Mouse (Mus musculus): Measurements from ENCODE around the gene Clcn6. TPM values are rescaled to one million over a fixed set of nuclear protein-coding genes. Genes with fewer than 3 reads are reported as not detected.

The Clcn6 gene
- total and polyA plus RNA-seq, 2 experiments from 2014 or later, result 26.5 to 64.9 TPM

DNA sequence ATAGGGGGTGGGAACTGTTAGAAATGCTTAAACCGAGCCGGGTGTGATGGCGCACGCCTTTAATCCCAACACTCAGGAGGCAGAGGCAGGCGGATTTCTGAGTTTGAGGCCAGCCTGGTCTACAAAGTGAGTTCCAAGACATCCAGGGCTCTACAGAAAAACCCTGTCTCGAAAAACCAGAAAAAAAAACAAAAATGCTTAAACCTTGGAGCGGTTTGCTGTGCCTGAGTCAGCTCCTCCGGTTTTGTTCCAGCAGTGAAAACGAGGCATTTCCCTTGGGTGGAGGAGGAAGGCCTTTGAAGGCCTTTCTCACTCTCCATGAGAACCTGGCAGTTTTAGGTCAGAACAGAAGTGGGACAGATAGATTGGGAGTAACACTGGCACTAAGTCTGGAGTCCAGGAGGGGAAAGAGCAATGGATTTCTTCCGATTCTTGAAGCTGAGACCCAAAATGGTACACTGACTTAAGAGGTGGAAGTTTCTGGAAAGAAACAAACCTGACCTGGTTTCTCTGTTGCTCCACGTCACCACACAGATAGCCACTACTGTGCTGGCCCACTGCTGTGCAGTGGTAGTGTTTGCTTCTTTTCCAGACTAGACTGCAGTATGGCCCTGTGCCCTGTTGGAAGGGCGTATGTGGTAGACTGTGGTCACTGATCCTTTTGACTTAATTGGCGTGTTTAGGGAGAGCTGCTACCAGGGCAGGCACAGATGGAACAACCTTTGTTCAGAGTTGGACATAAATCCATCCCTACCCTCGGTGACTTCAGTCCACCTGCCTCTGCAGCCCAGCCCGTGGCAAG lies 1.6 kb upstream of the Clcn6 start:
- peak overlapping the region; percentile 79; the same call in 1 of the 2 replicates for H3K27ac ChIP-seq (ENCODE audit: low read depth, low read length)
- H3K36me3 ChIP-seq (ENCODE audit: insufficient read depth, low read length), result peaks cover 14% of the 10 kb centered on the region
- H3K4me1 ChIP-seq (ENCODE audit: insufficient read depth, low read length), result peaks cover 20% of the 10 kb centered on the region
- ATAC-seq (ENCODE audit: low FRiP score) (no peak), DNase-seq (ENCODE audit: low spot score) (no peak)
- peak overlapping the region; percentile 48; the same call in 1 of the 2 replicates for H3K9ac ChIP-seq (replicated peaks; ENCODE audit: low read length, poor library complexity, severe bottlenecking)
- no peaks in the 10 kb centered on the region for H3K9me3 ChIP-seq (ENCODE audit: low read length)
- peak overlapping the region; percentile 83 for H3K4me3 ChIP-seq (ENCODE audit: low read depth, low read length)
- 59% methylated on average over 15 of the region's 15 CpGs for WGBS
- TF ChIP-seq CTCF (IDR thresholded peaks at IDR 0.05), result no peak
- peak overlapping the region; percentile 77 for H3K4me2 ChIP-seq (ENCODE audit: low read depth, low read length, poor library complexity, severe bottlenecking)
- no peaks in the 10 kb centered on the region for H3K27me3 ChIP-seq (ENCODE audit: insufficient read depth, low read length)

DNA sequence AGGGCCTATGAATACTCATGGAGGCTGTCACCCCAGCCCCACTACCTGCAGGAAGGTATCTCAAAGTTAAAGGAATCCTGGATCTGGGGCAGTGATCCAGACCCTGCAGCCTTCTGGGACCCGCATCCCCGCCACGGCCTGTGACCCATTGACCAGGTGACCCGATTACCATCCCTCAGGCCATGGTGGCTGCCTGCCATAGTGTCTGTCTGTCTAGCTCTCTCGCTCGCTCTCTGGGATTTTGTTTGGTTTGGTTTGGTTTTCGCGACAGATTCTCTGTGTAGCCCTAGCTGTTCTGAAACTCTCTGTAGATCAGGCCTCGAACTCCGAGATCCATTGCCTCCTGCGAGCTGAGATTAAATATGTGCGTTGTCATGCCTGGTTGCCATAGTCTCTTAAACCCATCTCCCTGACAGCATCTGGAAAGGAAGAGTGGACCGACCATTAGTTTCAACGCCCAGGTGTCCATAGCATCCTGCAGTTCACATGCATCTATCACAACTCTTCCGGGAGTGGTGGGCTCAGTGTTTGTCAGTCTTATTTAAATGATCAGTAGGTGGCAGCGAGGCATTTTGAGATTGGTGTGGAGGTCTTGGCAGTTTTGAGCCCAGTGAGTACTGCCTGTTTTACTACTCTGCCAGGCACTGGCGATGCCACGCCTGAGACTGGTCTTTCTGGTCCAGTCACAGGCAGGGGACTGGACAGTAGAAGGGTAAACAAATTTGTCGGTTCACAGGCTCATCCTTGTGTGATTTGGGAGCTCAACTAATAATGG lies 820 bp upstream of the Clcn6 start:
- DNase-seq (ENCODE audit: low spot score) (peak; percentile 33), ATAC-seq (ENCODE audit: low FRiP score) (no peak)
- no peaks in the 10 kb centered on the region for H3K27me3 ChIP-seq (ENCODE audit: insufficient read depth, low read length)
- peaks cover 20% of the 10 kb centered on the region for H3K4me1 ChIP-seq (ENCODE audit: insufficient read depth, low read length)
- TF ChIP-seq CTCF (IDR thresholded peaks at IDR 0.05), result peak; percentile 31; the same call in 1 of the 2 replicates
- peak overlapping the region; percentile 83 for H3K4me3 ChIP-seq (ENCODE audit: low read depth, low read length)
- peak overlapping the region; percentile 79 for H3K27ac ChIP-seq (ENCODE audit: low read depth, low read length)
- H3K9ac ChIP-seq (replicated peaks; ENCODE audit: low read length, poor library complexity, severe bottlenecking), result peak overlapping the region; percentile 63
- H3K9me3 ChIP-seq (ENCODE audit: low read length), result no peaks in the 10 kb centered on the region
- WGBS, result 16% methylated on average over 19 of the region's 19 CpGs
- peaks cover 9% of the 10 kb centered on the region for H3K36me3 ChIP-seq (ENCODE audit: insufficient read depth, low read length)
- peak overlapping the region; percentile 77 for H3K4me2 ChIP-seq (ENCODE audit: low read depth, low read length, poor library complexity, severe bottlenecking)

DNA sequence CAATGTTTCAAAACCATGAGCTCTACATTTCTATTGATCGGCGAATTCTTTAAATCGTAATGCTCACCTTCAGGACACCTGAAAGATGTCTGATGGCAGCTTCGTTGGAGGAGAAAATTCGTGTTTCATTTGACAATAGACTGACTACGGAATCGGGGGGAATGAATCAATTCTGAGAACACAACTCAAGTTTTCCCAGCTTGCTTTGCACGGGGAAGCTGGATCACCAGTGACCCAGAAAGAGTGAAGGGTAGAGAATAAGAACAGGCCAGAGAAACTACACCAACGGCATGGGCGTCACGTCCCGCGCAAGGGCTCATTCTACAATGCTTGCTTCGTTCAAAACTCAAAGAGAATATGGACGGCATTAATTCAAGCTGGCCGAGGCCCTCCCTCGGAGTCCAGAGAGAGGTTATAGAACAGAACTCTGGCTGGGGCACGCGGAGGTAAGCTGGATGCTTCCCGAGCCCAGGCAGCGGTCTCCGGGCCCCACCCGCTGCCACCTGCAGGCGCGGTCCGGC lies 482 bp downstream of the Clcn6 start:
- Histone ChIP-seq H3K27ac (ENCODE audit: low read depth, low read length) (peak overlapping the region; percentile 92), H3K4me1 (ENCODE audit: insufficient read depth, low read length) (peaks cover 20% of the 10 kb centered on the region), H3K4me3 (ENCODE audit: low read depth, low read length) (peak overlapping the region; percentile 83), H3K36me3 (ENCODE audit: insufficient read depth, low read length) (peaks cover 3% of the 10 kb centered on the region; the same call in 1 of the 2 replicates), H3K27me3 (ENCODE audit: insufficient read depth, low read length) (no peaks in the 10 kb centered on the region), H3K4me2 (ENCODE audit: low read depth, low read length, poor library complexity, severe bottlenecking) (peak overlapping the region; percentile 54), H3K9me3 (ENCODE audit: low read length) (no peaks in the 10 kb centered on the region), H3K9ac (replicated peaks; ENCODE audit: low read length, poor library complexity, severe bottlenecking) (peak overlapping the region; percentile 91)
- DNase-seq (ENCODE audit: low spot score) (peak; percentile 20), ATAC-seq (ENCODE audit: low FRiP score) (no peak; the same call in 1 of the 2 replicates)
- no peak for TF ChIP-seq CTCF (IDR thresholded peaks at IDR 0.05)
- WGBS, result 6% methylated on average over 26 of the region's 26 CpGs

DNA sequence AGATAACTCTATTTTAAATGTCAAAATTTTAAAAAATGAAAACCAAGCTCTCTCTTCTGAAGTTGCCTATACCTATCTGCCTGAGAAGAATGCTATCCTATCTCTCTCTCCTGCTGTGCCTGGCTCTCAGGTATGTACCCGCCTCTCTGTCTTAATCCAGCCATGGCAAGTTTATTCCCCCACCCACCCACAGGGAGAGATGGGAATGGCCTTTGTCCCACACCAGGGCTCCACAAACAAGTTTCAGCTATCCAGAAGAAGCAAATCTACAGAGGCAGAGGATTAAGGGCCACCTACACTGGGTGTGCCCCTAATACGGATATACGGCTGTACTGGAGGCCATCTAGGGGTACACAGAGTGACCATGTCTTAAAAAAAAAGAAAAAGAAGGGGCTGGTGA lies 3.2 kb downstream of the Clcn6 start:
- DNase-seq (ENCODE audit: low spot score) (no peak), ATAC-seq (ENCODE audit: low FRiP score) (no peak)
- Histone ChIP-seq H3K9me3 (ENCODE audit: low read length) (no peaks in the 10 kb centered on the region), H3K4me2 (ENCODE audit: low read depth, low read length, poor library complexity, severe bottlenecking) (no peak overlapping the region), H3K27me3 (ENCODE audit: insufficient read depth, low read length) (no peaks in the 10 kb centered on the region), H3K36me3 (ENCODE audit: insufficient read depth, low read length) (no peaks in the 10 kb centered on the region), H3K4me3 (ENCODE audit: low read depth, low read length) (no peak overlapping the region), H3K9ac (replicated peaks; ENCODE audit: low read length, poor library complexity, severe bottlenecking) (no peak overlapping the region), H3K27ac (ENCODE audit: low read depth, low read length) (no peak overlapping the region), H3K4me1 (ENCODE audit: insufficient read depth, low read length) (peaks cover 9% of the 10 kb centered on the region; the same call in 1 of the 2 replicates)
- TF ChIP-seq CTCF (IDR thresholded peaks at IDR 0.05), result no peak
- 91% methylated on average over 3 of the region's 3 CpGs for WGBS

DNA sequence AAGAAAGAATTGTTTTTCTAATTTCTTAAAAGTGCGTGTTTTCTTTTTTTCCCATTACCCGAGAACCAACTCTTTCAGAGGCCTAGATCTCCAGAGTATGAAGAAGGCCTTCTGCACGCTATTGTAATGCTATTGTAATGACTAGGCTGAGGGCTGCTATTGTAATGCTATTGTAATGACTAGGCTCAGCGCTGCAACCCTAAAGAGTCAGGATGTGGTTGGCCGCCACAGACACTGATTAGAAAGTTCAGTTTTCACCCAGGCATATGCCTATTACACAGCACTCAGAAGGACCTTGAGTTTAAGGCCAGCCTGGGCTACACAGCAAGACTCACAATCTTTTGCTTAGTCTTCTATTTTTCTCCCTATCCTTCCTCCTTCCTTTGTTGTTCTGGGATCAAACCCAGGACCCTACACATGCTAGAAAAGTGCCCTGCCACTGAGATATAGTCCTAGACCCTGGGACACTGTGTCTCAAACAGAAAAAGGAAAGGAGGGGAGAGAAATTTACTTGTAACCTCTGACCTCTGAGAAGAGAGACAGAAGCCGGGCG lies 4.7 kb downstream of the Clcn6 start:
- TF ChIP-seq CTCF (IDR thresholded peaks at IDR 0.05), result no peak
- Histone ChIP-seq H3K4me1 (ENCODE audit: insufficient read depth, low read length) (0 out of 2 replicates have a peak, but pooled peaks cover 4% of the 10 kb centered on the region), H3K9me3 (ENCODE audit: low read length) (no peaks in the 10 kb centered on the region), H3K27me3 (ENCODE audit: insufficient read depth, low read length) (no peaks in the 10 kb centered on the region), H3K4me3 (ENCODE audit: low read depth, low read length) (no peak overlapping the region), H3K4me2 (ENCODE audit: low read depth, low read length, poor library complexity, severe bottlenecking) (no peak overlapping the region), H3K36me3 (ENCODE audit: insufficient read depth, low read length) (peaks cover 6% of the 10 kb centered on the region; the same call in 1 of the 2 replicates), H3K9ac (replicated peaks; ENCODE audit: low read length, poor library complexity, severe bottlenecking) (no peak overlapping the region), H3K27ac (ENCODE audit: low read depth, low read length) (no peak overlapping the region)
- ATAC-seq (ENCODE audit: low FRiP score), result no peak
- WGBS, result 62% methylated on average over 7 of the region's 7 CpGs
- DNase-seq (ENCODE audit: low spot score), result no peak
